Mouse (Mus musculus) adrenal gland (tissue): ENCODE data around the gene Chn2.
"Not testable (repeated sequence)": the region's sequence is repeated elsewhere in the genome, so short reads cannot be mapped to it uniquely, and the experiment has no call there.

Experiments
- intact Hi-C: fragments of 180-260 bp; cut with DNase I; formaldehyde crosslinking; loops from one replicate; pipeline ENCODE4 v1.15.1; 2025

Chn2 gene

GRCm38 (mm10) chr6:54148844-54149526 lies 109.6 kb downstream of the Chn2 start:
- intact Hi-C loops = no loop called here

- intact Hi-C loops = no loop called here
Observed at GRCm38 (mm10) chr6:54150821-54151220, 111.5 kb downstream of the Chn2 start.

- intact Hi-C loops = no loop called here
Observed at GRCm38 (mm10) chr6:54151443-54152241, 112.3 kb downstream of the Chn2 start.

- intact Hi-C loops = no loop called here
Observed at GRCm38 (mm10) chr6:54157097-54157496, 117.7 kb downstream of the Chn2 start.

- intact Hi-C loops = no loop called here
Observed at GRCm38 (mm10) chr6:54158317-54158716, 119.0 kb downstream of the Chn2 start.

- intact Hi-C loops = loop anchor here (5.0 kb wide), 1 partner anchor 198 kb away; no protein-coding TSS in a partner anchor
Observed at GRCm38 (mm10) chr6:54160677-54161076, 121.3 kb downstream of the Chn2 start.

- intact Hi-C loops = loop anchor here (5.0 kb wide), 1 partner anchor 199 kb away; no protein-coding TSS in a partner anchor
Observed at GRCm38 (mm10) chr6:54161246-54161645, 121.9 kb downstream of the Chn2 start.

GRCm38 (mm10) chr6:54162321-54162720 lies 123.0 kb downstream of the Chn2 start:
- intact Hi-C loops = loop anchor here (5.0 kb wide), 1 partner anchor 200 kb away; no protein-coding TSS in a partner anchor

GRCm38 (mm10) chr6:54162786-54163185 lies 123.4 kb downstream of the Chn2 start:
- intact Hi-C loops = loop anchor here (5.0 kb wide), 1 partner anchor 200 kb away; no protein-coding TSS in a partner anchor

GRCm38 (mm10) chr6:54163702-54164101 lies 124.3 kb downstream of the Chn2 start:
- intact Hi-C loops = loop anchor here (1.0 to 5.0 kb wide), 2 partner anchors 129 to 201 kb away; no protein-coding TSS in a partner anchor

- intact Hi-C loops = loop anchor here (1.0 to 5.0 kb wide), 3 partner anchors 130 to 382 kb away; no protein-coding TSS in a partner anchor
Observed at GRCm38 (mm10) chr6:54164777-54165176, 125.4 kb downstream of the Chn2 start.

- intact Hi-C loops = loop anchor here (5.0 kb wide), 1 partner anchor 383 kb away; no protein-coding TSS in a partner anchor
Observed at GRCm38 (mm10) chr6:54165246-54165645, 125.9 kb downstream of the Chn2 start.

GRCm38 (mm10) chr6:54165863-54166262 lies 126.5 kb downstream of the Chn2 start:
- intact Hi-C loops = loop anchor here (5.0 kb wide), 1 partner anchor 384 kb away; no protein-coding TSS in a partner anchor

- intact Hi-C loops = loop anchor here (5.0 kb wide), 1 partner anchor 385 kb away; no protein-coding TSS in a partner anchor
Observed at GRCm38 (mm10) chr6:54166991-54167546, 127.7 kb downstream of the Chn2 start.

- intact Hi-C loops = no loop called here
Observed at GRCm38 (mm10) chr6:54170286-54170894, 131.0 kb downstream of the Chn2 start.

GRCm38 (mm10) chr6:54171385-54171784 lies 132.0 kb downstream of the Chn2 start:
- intact Hi-C loops = no loop called here

- intact Hi-C loops = no loop called here
Observed at GRCm38 (mm10) chr6:54175473-54176215, 136.3 kb downstream of the Chn2 start.

- intact Hi-C loops = not testable (repeated sequence)
Observed at GRCm38 (mm10) chr6:54177081-54177480, 137.7 kb downstream of the Chn2 start.

- intact Hi-C loops = no loop called here
Observed at GRCm38 (mm10) chr6:54179056-54179873, 139.9 kb downstream of the Chn2 start.

- intact Hi-C loops = no loop called here
Observed at GRCm38 (mm10) chr6:54179874-54180212, 140.5 kb downstream of the Chn2 start.
